Mouse (Mus musculus): Measurements from ENCODE around the gene Gse1. TPM values are rescaled to one million over a fixed set of nuclear protein-coding genes. Genes with fewer than 3 reads are reported as not detected.
"Not testable (repeated sequence)": the region's sequence is repeated elsewhere in the genome, so short reads cannot be mapped to it uniquely, and the experiment has no call there.

Gene Gse1
- total and polyA plus RNA-seq, 3 experiments, result 12.1 to 24.3 (median 21.0) TPM

GRCm38 (mm10) chr8:120361301-120361700 is 133.0 kb downstream of the Gse1 start:
- Histone ChIP-seq H3K27me3 (ENCODE audit: control insufficient read depth, insufficient read depth, low read length) (no peaks in the 10 kb centered on the region), H3K79me2 (replicated peaks; ENCODE audit: control insufficient read depth, insufficient read depth, low read length) (no peaks in the 10 kb centered on the region), H3K27ac (peak overlapping the region; percentile 26), H3K4me1 (ENCODE audit: control insufficient read depth, insufficient read depth, low read length) (peaks cover 30% of the 10 kb centered on the region), H3K9ac (ENCODE audit: low read depth, low read length) (no peak overlapping the region), H3K4me3 (no peak overlapping the region), H3K36me3 (ENCODE audit: control insufficient read depth, insufficient read depth, low read length) (no peaks in the 10 kb centered on the region)
- WGBS, result 56% methylated on average over 8 of the region's 8 CpGs
- TF ChIP-seq POLR2A (IDR thresholded peaks at IDR 0.05; ENCODE audit: insufficient read depth, low read depth, low read length), result no peak
- no peak for TF ChIP-seq CTCF (IDR thresholded peaks at IDR 0.05)
- TF ChIP-seq EP300 (IDR thresholded peaks at IDR 0.05; ENCODE audit: insufficient read depth, low read depth, low read length), result no peak
- DNase-seq, result peak; percentile 57 to 66
- intact Hi-C loops (cut with DNase I), result loop anchor here (5.0 kb wide), 1 partner anchor 84 kb away; no protein-coding TSS in a partner anchor

DNA sequence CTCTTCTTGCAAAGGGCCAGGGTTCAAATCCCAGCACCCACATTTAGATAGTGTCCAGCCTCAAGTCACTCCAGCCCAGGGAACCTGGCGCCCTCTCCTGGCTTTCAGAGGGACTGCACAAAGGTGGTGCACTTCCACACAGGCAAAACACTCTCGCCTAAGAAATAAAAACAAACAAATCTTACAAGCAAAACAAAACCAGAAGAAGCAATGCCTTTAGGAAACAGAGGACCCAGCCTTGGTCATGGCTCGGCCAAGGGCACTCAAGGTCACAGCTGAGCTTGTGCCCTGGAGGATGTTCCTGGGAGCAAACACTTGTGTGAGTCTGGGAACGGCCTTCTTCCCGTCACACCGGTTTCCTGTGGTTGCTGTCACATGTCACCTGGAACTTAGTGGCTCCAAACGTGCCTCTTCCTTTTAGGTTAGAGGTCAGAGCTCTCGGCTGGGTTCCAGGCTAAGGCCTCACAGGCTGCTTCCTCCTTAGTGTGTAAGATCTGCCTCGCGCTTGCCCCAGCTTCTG is 135.4 kb downstream of the Gse1 start:
- peak overlapping the region; percentile 11; the same call in 1 of the 2 replicates for H3K9ac ChIP-seq (ENCODE audit: low read depth, low read length)
- 29% methylated on average over 10 of the region's 10 CpGs for WGBS
- H3K4me3 ChIP-seq, result no peak overlapping the region
- H3K27me3 ChIP-seq (ENCODE audit: control insufficient read depth, insufficient read depth, low read length), result no peaks in the 10 kb centered on the region
- no peaks in the 10 kb centered on the region for H3K36me3 ChIP-seq (ENCODE audit: control insufficient read depth, insufficient read depth, low read length)
- peaks cover 33% of the 10 kb centered on the region for H3K4me1 ChIP-seq (ENCODE audit: control insufficient read depth, insufficient read depth, low read length)
- TF ChIP-seq CTCF (IDR thresholded peaks at IDR 0.05) (peak; percentile 76), POLR2A (IDR thresholded peaks at IDR 0.05; ENCODE audit: insufficient read depth, low read depth, low read length) (peak; percentile 48), EP300 (IDR thresholded peaks at IDR 0.05; ENCODE audit: insufficient read depth, low read depth, low read length) (peak; percentile 93)
- intact Hi-C loops (cut with DNase I), result loop anchor here (1.0 to 5.0 kb wide), 4 partner anchors 39 to 183 kb away; no protein-coding TSS in a partner anchor
- no peaks in the 10 kb centered on the region for H3K79me2 ChIP-seq (replicated peaks; ENCODE audit: control insufficient read depth, insufficient read depth, low read length)
- peak; percentile 78 to 83 for DNase-seq
- peak overlapping the region; percentile 84 for H3K27ac ChIP-seq

- DNase-seq, result peak; percentile 41 to 65
- TF ChIP-seq CTCF (IDR thresholded peaks at IDR 0.05), result peak; percentile 69
- TF ChIP-seq EP300 (IDR thresholded peaks at IDR 0.05; ENCODE audit: insufficient read depth, low read depth, low read length), result no peak
- WGBS, result 24% methylated on average over 7 of the region's 7 CpGs
- Histone ChIP-seq H3K9ac (ENCODE audit: low read depth, low read length) (peak overlapping the region; percentile 11; the same call in 1 of the 2 replicates), H3K27me3 (ENCODE audit: control insufficient read depth, insufficient read depth, low read length) (no peaks in the 10 kb centered on the region), H3K36me3 (ENCODE audit: control insufficient read depth, insufficient read depth, low read length) (no peaks in the 10 kb centered on the region), H3K27ac (peak overlapping the region; percentile 84), H3K4me3 (no peak overlapping the region), H3K79me2 (replicated peaks; ENCODE audit: control insufficient read depth, insufficient read depth, low read length) (no peaks in the 10 kb centered on the region), H3K4me1 (ENCODE audit: control insufficient read depth, insufficient read depth, low read length) (peaks cover 36% of the 10 kb centered on the region)
- intact Hi-C loops (cut with DNase I), result loop anchor here (1.0 to 5.0 kb wide), 2 partner anchors 87 to 171 kb away; no protein-coding TSS in a partner anchor
Measured at GRCm38 (mm10) chr8:120364093-120364725, 136.0 kb downstream of the Gse1 start.

- Histone ChIP-seq H3K4me3 (no peak overlapping the region), H3K9ac (ENCODE audit: low read depth, low read length) (no peak overlapping the region), H3K79me2 (replicated peaks; ENCODE audit: control insufficient read depth, insufficient read depth, low read length) (no peaks in the 10 kb centered on the region), H3K27ac (no peak overlapping the region), H3K36me3 (ENCODE audit: control insufficient read depth, insufficient read depth, low read length) (no peaks in the 10 kb centered on the region), H3K27me3 (ENCODE audit: control insufficient read depth, insufficient read depth, low read length) (no peaks in the 10 kb centered on the region), H3K4me1 (ENCODE audit: control insufficient read depth, insufficient read depth, low read length) (peaks cover 46% of the 10 kb centered on the region)
- no peak for TF ChIP-seq CTCF (IDR thresholded peaks at IDR 0.05)
- TF ChIP-seq EP300 (IDR thresholded peaks at IDR 0.05; ENCODE audit: insufficient read depth, low read depth, low read length), result no peak
- TF ChIP-seq POLR2A (IDR thresholded peaks at IDR 0.05; ENCODE audit: insufficient read depth, low read depth, low read length), result no peak
- WGBS, result 91% methylated on average over 6 of the region's 6 CpGs
- DNase-seq, result no peak
- intact Hi-C loops (cut with DNase I), result loop anchor here (5.0 kb wide), 1 partner anchor 50 kb away; no protein-coding TSS in a partner anchor
Measured at GRCm38 (mm10) chr8:120366840-120367239, 138.6 kb downstream of the Gse1 start.

GRCm38 (mm10) chr8:120368191-120368590 is 139.9 kb downstream of the Gse1 start:
- not testable (repeated sequence) for DNase-seq; H3K27me3 ChIP-seq (ENCODE audit: control insufficient read depth, insufficient read depth, low read length); H3K4me3 ChIP-seq; H3K79me2 ChIP-seq (replicated peaks; ENCODE audit: control insufficient read depth, insufficient read depth, low read length); H3K36me3 ChIP-seq (ENCODE audit: control insufficient read depth, insufficient read depth, low read length); H3K9ac ChIP-seq (ENCODE audit: low read depth, low read length)
- 87% methylated on average over 1 of the region's 1 CpGs for WGBS
- peak overlapping the region; percentile 70 for H3K27ac ChIP-seq
- peaks cover 47% of the 10 kb centered on the region for H3K4me1 ChIP-seq (ENCODE audit: control insufficient read depth, insufficient read depth, low read length)
- intact Hi-C loops (cut with DNase I), result loop anchor here (5.0 kb wide), 1 partner anchor 49 kb away; no protein-coding TSS in a partner anchor

All from heart, adult 2 months (tissue).